Mouse (Mus musculus) liver, adult 2 months (tissue): ENCODE results near the gene Frem1.

Experiments
- CTCF ChIP-seq: fragments of 200-500 bp; IDR thresholded peaks from 2 replicates; pipeline ENCODE4 v1.5.1; 2011; ENCODE audit warnings: low read depth, low read length, control low read depth
- POLR2A ChIP-seq: fragments of 200-500 bp; IDR thresholded peaks from 2 replicates; pipeline ENCODE4 v1.6.1; 2011; ENCODE audit warnings: low read length, control low read depth; ENCODE audit not compliant: insufficient read depth; ENCODE audit errors: extremely low read depth

GRCm38 (mm10) chr4:82884636-82885534 is 167.3 kb downstream of the Frem1 start, which contains the start of gene Cer1:
- TF ChIP-seq POLR2A: no peak
- TF ChIP-seq CTCF: no peak
